Comparison of ENCODE assay signal across 28 mouse cellular contexts in the genomic region with DNA sequence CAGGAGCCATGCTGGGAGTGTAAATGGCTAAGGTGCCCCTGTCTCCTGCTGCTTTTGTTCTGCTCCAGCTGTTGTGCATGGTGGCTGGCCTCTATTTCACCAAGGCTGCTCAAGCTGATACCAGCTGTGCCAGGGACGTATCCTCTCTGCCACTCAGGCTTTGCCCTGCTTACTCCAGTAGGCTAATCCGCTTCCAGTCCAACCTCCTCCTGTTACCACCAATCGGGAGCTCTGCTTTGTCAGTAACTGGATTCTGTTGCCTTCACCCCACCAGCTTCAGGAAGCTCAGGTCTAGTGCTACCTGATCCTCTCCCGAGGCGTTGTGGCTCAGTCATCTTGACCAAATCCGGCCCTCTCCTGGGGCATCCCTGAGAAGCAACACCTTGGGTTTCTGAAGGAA. TPM values are rescaled to one million over a fixed set of nuclear protein-coding genes. Genes with fewer than 3 reads are reported as not detected.
DNase-seq lines count a peak whose midpoint lies in the region; ATAC-seq lines count a peak whose summit lies in the region.
"Had no signal": no experiment of that assay in that cellular context is flagged by ENCODE, and none has a peak within 500 bp of the region (broad histone marks: within the 10 kb centered on the region; RNA-seq: fewer than 3 reads in every experiment).

No protein-coding gene starts in this region.

- no peak overlapping the region for H3K4me2 ChIP-seq in hindbrain, embryonic 13.5 days
- H3K4me2 ChIP-seq in hindbrain, embryonic 11.5 days (replicated peaks; ENCODE audit: low read depth, low read length) = no peak overlapping the region
- no peak overlapping the region for H3K4me2 ChIP-seq in midbrain, embryonic 16.5 days (ENCODE audit: low read length)
- H3K4me2 ChIP-seq in midbrain, embryonic 11.5 days = no peak overlapping the region
- H3K4me2 ChIP-seq in embryonic facial prominence, embryonic 12.5 days (replicated peaks) = no peak overlapping the region
- H3K4me2 ChIP-seq: embryonic facial prominence, embryonic 13.5 days; forebrain, embryonic 13.5 days; heart, embryonic 15.5 days; hindbrain, embryonic 14.5 days; kidney, embryonic 15.5 days; limb, embryonic 13.5 days; liver, embryonic 15.5 days; lung, embryonic 14.5 days had no signal

- no peak for DNase-seq in hindbrain, embryonic 11.5 days (ENCODE audit: low spot score)
- no peak for DNase-seq in midbrain, embryonic 11.5 days (ENCODE audit: low spot score, missing footprints)
- DNase-seq in ES-E14 (ENCODE audit: low read depth, low spot score) = no peak
- no peak for DNase-seq in cerebellum, adult 18-20 months
- DNase-seq: adrenal gland, postnatal 25 days; cerebellum, adult 9-10 months; cerebellum, postnatal 36 days; gastrocnemius, postnatal 14 days; heart, postnatal 36 days; kidney, postnatal 25 days; lung, embryonic 14.5 days; lung, postnatal 14 days; thymus, postnatal 4 days had no signal

- no peaks in the 10 kb centered on the region for H3K36me3 ChIP-seq in hindbrain, embryonic 13.5 days
- H3K36me3 ChIP-seq in hindbrain, embryonic 11.5 days (ENCODE audit: control insufficient read depth, insufficient read depth, low read length) = no peaks in the 10 kb centered on the region
- no peaks in the 10 kb centered on the region for H3K36me3 ChIP-seq in midbrain, embryonic 16.5 days (ENCODE audit: control insufficient read depth, insufficient read depth, low read length)
- no peaks in the 10 kb centered on the region for H3K36me3 ChIP-seq in midbrain, embryonic 11.5 days (ENCODE audit: control insufficient read depth, insufficient read depth, low read length)
- peaks cover 2% of the 10 kb centered on the region; the same call in 1 of the 2 replicates for H3K36me3 ChIP-seq in ES-E14 (ENCODE audit: control insufficient read depth, insufficient read depth, low read length, poor library complexity, severe bottlenecking)
- no peaks in the 10 kb centered on the region for H3K36me3 ChIP-seq in embryonic facial prominence, embryonic 12.5 days
- H3K36me3 ChIP-seq: embryonic facial prominence, embryonic 13.5 days; heart, embryonic 10.5 days; heart, embryonic 15.5 days; kidney, embryonic 15.5 days; limb, embryonic 13.5 days; midbrain, embryonic 10.5 days had no signal

- ATAC-seq in hindbrain, embryonic 13.5 days (ENCODE audit: low FRiP score) = 0 out of 2 replicates have a peak, but pooled peaks have one; percentile 21
- ATAC-seq in hindbrain, embryonic 11.5 days (ENCODE audit: low FRiP score) = no peak
- ATAC-seq in midbrain, embryonic 16.5 days = 0 out of 2 replicates have a peak, but pooled peaks have one; percentile 14
- no peak for ATAC-seq in midbrain, embryonic 11.5 days (ENCODE audit: low FRiP score)
- peak; percentile 28; the same call in 1 of the 2 replicates for ATAC-seq in embryonic facial prominence, embryonic 12.5 days (ENCODE audit: insufficient number of reproducible peaks, insufficient read depth, low FRiP score, low TSS enrichment)
- ATAC-seq in erythroid progenitor cell, adult 5-6 weeks (replicated peaks; ENCODE audit: low FRiP score, poor library complexity, severe bottlenecking) = no peak
- ATAC-seq: forebrain, embryonic 13.5 days; intestine, postnatal 0 days had no signal

- H3K27ac ChIP-seq in hindbrain, embryonic 13.5 days = no peak overlapping the region
- no peak overlapping the region for H3K27ac ChIP-seq in hindbrain, embryonic 11.5 days (ENCODE audit: low read depth, low read length)
- no peak overlapping the region for H3K27ac ChIP-seq in midbrain, embryonic 16.5 days (ENCODE audit: low read length)
- no peak overlapping the region for H3K27ac ChIP-seq in midbrain, embryonic 11.5 days (ENCODE audit: low read depth, low read length)
- no peak overlapping the region for H3K27ac ChIP-seq in ES-E14 (ENCODE audit: insufficient read depth, low read depth, low read length, poor library complexity, severe bottlenecking)
- no peak overlapping the region for H3K27ac ChIP-seq in embryonic facial prominence, embryonic 12.5 days
- H3K27ac ChIP-seq: embryonic facial prominence, embryonic 13.5 days; forebrain, embryonic 13.5 days; heart, embryonic 10.5 days; heart, embryonic 15.5 days; hindbrain, embryonic 14.5 days; kidney, embryonic 15.5 days; limb, embryonic 13.5 days; liver, embryonic 15.5 days; midbrain, embryonic 10.5 days had no signal

- in situ Hi-C loops in ES-E14 (cut with MboI; ENCODE audit: low sequenced_read_pairs in 2 of 2, unreplicated experiment in 2 of 2) = no loop called here

- no peak overlapping the region for H3K4me3 ChIP-seq in hindbrain, embryonic 13.5 days
- H3K4me3 ChIP-seq in hindbrain, embryonic 11.5 days (ENCODE audit: low read depth, low read length) = no peak overlapping the region
- no peak overlapping the region for H3K4me3 ChIP-seq in midbrain, embryonic 16.5 days (ENCODE audit: low read depth, low read length)
- H3K4me3 ChIP-seq in midbrain, embryonic 11.5 days (ENCODE audit: low read depth, low read length) = no peak overlapping the region
- H3K4me3 ChIP-seq in ES-E14 (ENCODE audit: insufficient read depth in 1 of 2, low read depth in 1 of 2, low read length in 2 of 2, poor library complexity in 1 of 2, severe bottlenecking in 1 of 2) = no peak overlapping the region
- H3K4me3 ChIP-seq in embryonic facial prominence, embryonic 12.5 days = no peak overlapping the region
- H3K4me3 ChIP-seq: embryonic facial prominence, embryonic 13.5 days; erythroblast, embryonic 14.5 days; forebrain, embryonic 13.5 days; heart, embryonic 10.5 days; heart, embryonic 15.5 days; kidney, embryonic 15.5 days; limb, embryonic 13.5 days; liver, embryonic 15.5 days; midbrain, embryonic 10.5 days had no signal

- H3K4me1 ChIP-seq in hindbrain, embryonic 13.5 days (replicated peaks) = 0 out of 2 replicates have a peak, but pooled peaks cover 2% of the 10 kb centered on the region
- no peaks in the 10 kb centered on the region for H3K4me1 ChIP-seq in hindbrain, embryonic 11.5 days (replicated peaks; ENCODE audit: control insufficient read depth, insufficient read depth, low read length)
- no peaks in the 10 kb centered on the region for H3K4me1 ChIP-seq in midbrain, embryonic 16.5 days (ENCODE audit: control insufficient read depth, insufficient read depth, low read length)
- peaks cover 2% of the 10 kb centered on the region; the same call in 1 of the 2 replicates for H3K4me1 ChIP-seq in midbrain, embryonic 11.5 days (ENCODE audit: control insufficient read depth, insufficient read depth, low read length)
- H3K4me1 ChIP-seq in ES-E14 (ENCODE audit: control insufficient read depth in 2 of 2, insufficient read depth in 2 of 2, low read length in 2 of 2, poor library complexity in 1 of 2) = peaks cover 0 to 2% of the 10 kb centered on the region in 2 experiments; a peak in 1 of 4 replicates
- peaks cover 10% of the 10 kb centered on the region; the same call in 1 of the 2 replicates for H3K4me1 ChIP-seq in embryonic facial prominence, embryonic 12.5 days
- H3K4me1 ChIP-seq: forebrain, embryonic 13.5 days; heart, embryonic 15.5 days had no signal

- H3K9me3 ChIP-seq in hindbrain, embryonic 13.5 days = no peaks in the 10 kb centered on the region
- H3K9me3 ChIP-seq in hindbrain, embryonic 11.5 days (ENCODE audit: control insufficient read depth, low read length) = no peaks in the 10 kb centered on the region
- no peaks in the 10 kb centered on the region for H3K9me3 ChIP-seq in midbrain, embryonic 16.5 days (replicated peaks; ENCODE audit: control insufficient read depth, low read length, poor library complexity, severe bottlenecking)
- no peaks in the 10 kb centered on the region for H3K9me3 ChIP-seq in midbrain, embryonic 11.5 days (ENCODE audit: control insufficient read depth, low read length)
- H3K9me3 ChIP-seq in ES-E14 (ENCODE audit: control insufficient read depth, insufficient read depth, low read depth, low read length) = no peaks in the 10 kb centered on the region
- no peaks in the 10 kb centered on the region for H3K9me3 ChIP-seq in embryonic facial prominence, embryonic 12.5 days
- H3K9me3 ChIP-seq: embryonic facial prominence, embryonic 13.5 days; forebrain, embryonic 13.5 days; heart, embryonic 10.5 days; heart, embryonic 15.5 days; kidney, embryonic 15.5 days; limb, embryonic 13.5 days; liver, embryonic 15.5 days; midbrain, embryonic 10.5 days had no signal

- no peak overlapping the region for H3K9ac ChIP-seq in hindbrain, embryonic 13.5 days
- H3K9ac ChIP-seq in hindbrain, embryonic 11.5 days (ENCODE audit: low read depth, low read length) = no peak overlapping the region
- no peak overlapping the region for H3K9ac ChIP-seq in midbrain, embryonic 16.5 days (ENCODE audit: low read depth, low read length)
- no peak overlapping the region for H3K9ac ChIP-seq in midbrain, embryonic 11.5 days (ENCODE audit: low read length)
- peak overlapping the region; percentile 24; the same call in 1 of the 2 replicates for H3K9ac ChIP-seq in ES-E14 (ENCODE audit: insufficient read depth, low read depth, low read length, poor library complexity, severe bottlenecking)
- H3K9ac ChIP-seq in embryonic facial prominence, embryonic 12.5 days = no peak overlapping the region
- H3K9ac ChIP-seq: embryonic facial prominence, embryonic 13.5 days; forebrain, embryonic 13.5 days; heart, embryonic 15.5 days; hindbrain, embryonic 14.5 days; kidney, embryonic 15.5 days; limb, embryonic 13.5 days; liver, embryonic 15.5 days; lung, embryonic 14.5 days had no signal

- 75% methylated on average over 6 of the region's 6 CpGs for WGBS in hindbrain, embryonic 13.5 days
- WGBS in hindbrain, embryonic 11.5 days = 70% methylated on average over 6 of the region's 6 CpGs
- WGBS in midbrain, embryonic 16.5 days = 68% methylated on average over 6 of the region's 6 CpGs
- WGBS in midbrain, embryonic 11.5 days = 60% methylated on average over 6 of the region's 6 CpGs
- WGBS in embryonic facial prominence, embryonic 12.5 days = 46% methylated on average over 6 of the region's 6 CpGs

- H3K27me3 ChIP-seq in hindbrain, embryonic 13.5 days = no peaks in the 10 kb centered on the region
- no peaks in the 10 kb centered on the region for H3K27me3 ChIP-seq in hindbrain, embryonic 11.5 days (ENCODE audit: control insufficient read depth, insufficient read depth, low read length)
- H3K27me3 ChIP-seq in midbrain, embryonic 16.5 days (ENCODE audit: control insufficient read depth, insufficient read depth, low read depth, low read length) = no peaks in the 10 kb centered on the region
- no peaks in the 10 kb centered on the region for H3K27me3 ChIP-seq in midbrain, embryonic 11.5 days (ENCODE audit: control insufficient read depth, insufficient read depth, low read length)
- H3K27me3 ChIP-seq in embryonic facial prominence, embryonic 12.5 days = no peaks in the 10 kb centered on the region
- H3K27me3 ChIP-seq: embryonic facial prominence, embryonic 13.5 days; forebrain, embryonic 13.5 days; heart, embryonic 15.5 days; kidney, embryonic 15.5 days; liver, embryonic 15.5 days had no signal

RNA-seq across cellular contexts. Expression of a gene that starts 33.9 kb away (rescaled TPM):
- 15.8 and 18.6 TPM in 2 replicates for polyA plus RNA-seq in hindbrain, embryonic 13.5 days (2015; fragmentation: Nextera tagmentation; extraction: Ambion mirVana)
- polyA plus RNA-seq in hindbrain, embryonic 11.5 days (2014; fragmentation: Nextera tagmentation; extraction: Ambion mirVana) = 10.4 and 13.8 TPM in 2 replicates
- polyA plus RNA-seq in midbrain, embryonic 16.5 days (2015; fragmentation: Nextera tagmentation; extraction: Ambion mirVana) = 18.4 and 19.3 TPM in 2 replicates
- 9.0 and 9.7 TPM in 2 replicates for polyA plus RNA-seq in midbrain, embryonic 11.5 days (2014; fragmentation: Nextera tagmentation; extraction: Ambion mirVana)
- total RNA-seq in ES-E14 (2012; rRNA removed) = 14.9 and 25.8 TPM in 2 replicates
- polyA plus RNA-seq in embryonic facial prominence, embryonic 12.5 days (2016; fragmentation: Nextera tagmentation; extraction: Ambion mirVana) = 12.0 and 12.4 TPM in 2 replicates
- 33.5 and 56.6 TPM in 2 replicates for total RNA-seq in erythroid progenitor cell, adult 5-6 weeks (2015; ENCODE audit: low replicate concordance)
- 44.0 and 54.7 TPM in 2 replicates for total RNA-seq in erythroid progenitor cell, adult 5-6 weeks (2017; ENCODE audit: low replicate concordance)

Comparison
In these comparisons a context has a peak if more than half of its experiments do, and no peak if none do; other contexts are left out.
1. ATAC-seq: peak in hindbrain, embryonic 13.5 days (single experiment), midbrain, embryonic 16.5 days (single experiment) and embryonic facial prominence, embryonic 12.5 days (single experiment); none in hindbrain, embryonic 11.5 days (single experiment), midbrain, embryonic 11.5 days (single experiment) and erythroid progenitor cell, adult 5-6 weeks (single experiment).